Mouse (Mus musculus) bone marrow macrophage, adult 2 months (primary cell): ENCODE measurements around the gene Dlk2.

Experiments used
- CTCF ChIP-seq: IDR thresholded peaks from 2 replicates; pipeline ENCODE4 v1.5.1; 2012; ENCODE audit warnings: low read depth, mild to moderate bottlenecking, low read length, moderate library complexity
- POLR2A ChIP-seq: IDR thresholded peaks from 2 replicates; pipeline ENCODE4 v1.6.1; 2012; ENCODE audit warnings: mild to moderate bottlenecking, low read depth, low read length, borderline replicate concordance

- no peak for TF ChIP-seq POLR2A
- TF ChIP-seq CTCF, result no peak
Measured at GRCm38 (mm10) chr17:46272675-46273074, 24.5 kb upstream of the Dlk2 start.
